Mouse (Mus musculus): ENCODE data around the gene Scn8a.
A peak's percentile ranks its signal among the peaks of the same experiment; 100 is the strongest.

Scn8a gene

DNA sequence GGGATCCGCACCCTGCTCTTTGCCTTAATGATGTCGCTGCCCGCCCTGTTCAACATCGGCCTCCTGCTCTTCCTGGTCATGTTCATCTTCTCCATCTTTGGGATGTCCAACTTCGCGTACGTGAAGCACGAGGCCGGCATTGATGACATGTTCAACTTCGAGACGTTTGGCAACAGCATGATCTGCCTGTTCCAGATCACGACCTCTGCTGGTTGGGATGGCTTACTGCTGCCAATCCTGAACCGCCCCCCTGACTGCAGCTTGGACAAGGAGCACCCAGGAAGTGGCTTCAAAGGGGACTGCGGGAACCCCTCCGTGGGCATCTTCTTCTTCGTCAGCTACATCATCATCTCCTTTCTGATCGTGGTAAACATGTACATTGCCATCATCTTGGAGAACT is 170.0 kb downstream of the Scn8a start:
- no peak for DNase-seq (ENCODE audit: low read depth, low spot score)

GRCm38 (mm10) chr15:101041966-101042365 is 172.3 kb downstream of the Scn8a start:
- no peak for DNase-seq (ENCODE audit: low read depth, low spot score)

GRCm38 (mm10) chr15:101042613-101043012 is 173.0 kb downstream of the Scn8a start:
- DNase-seq (ENCODE audit: low read depth, low spot score) = no peak

GRCm38 (mm10) chr15:101044531-101044930 is 174.9 kb downstream of the Scn8a start:
- no peak for DNase-seq (ENCODE audit: low read depth, low spot score)

DNA sequence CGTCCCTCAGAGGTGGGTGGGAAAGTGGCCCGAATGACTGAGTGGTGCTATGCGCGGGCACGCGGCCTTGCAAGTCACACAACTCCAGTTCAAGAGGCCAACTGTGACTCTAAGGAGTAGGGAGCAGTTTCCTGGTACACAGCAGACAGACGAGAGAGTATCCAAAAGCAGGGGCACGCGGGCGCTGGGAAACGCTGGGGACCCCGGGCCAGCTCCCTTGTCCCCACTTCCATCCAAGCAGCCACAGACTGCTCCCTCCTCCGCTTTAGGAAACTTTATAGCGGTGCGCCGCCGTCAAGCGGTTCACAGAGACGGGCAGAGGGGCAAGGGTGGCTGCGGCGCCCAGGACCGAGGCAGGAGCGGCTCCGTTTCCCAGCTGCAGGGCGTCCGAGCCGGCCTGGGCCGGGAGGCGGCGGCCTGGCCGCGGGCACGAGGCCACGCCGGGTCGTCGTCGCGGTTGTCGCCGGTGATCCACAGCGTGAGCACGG is 176.4 kb downstream of the Scn8a start:
- no peak for DNase-seq (ENCODE audit: low read depth, low spot score)

DNA sequence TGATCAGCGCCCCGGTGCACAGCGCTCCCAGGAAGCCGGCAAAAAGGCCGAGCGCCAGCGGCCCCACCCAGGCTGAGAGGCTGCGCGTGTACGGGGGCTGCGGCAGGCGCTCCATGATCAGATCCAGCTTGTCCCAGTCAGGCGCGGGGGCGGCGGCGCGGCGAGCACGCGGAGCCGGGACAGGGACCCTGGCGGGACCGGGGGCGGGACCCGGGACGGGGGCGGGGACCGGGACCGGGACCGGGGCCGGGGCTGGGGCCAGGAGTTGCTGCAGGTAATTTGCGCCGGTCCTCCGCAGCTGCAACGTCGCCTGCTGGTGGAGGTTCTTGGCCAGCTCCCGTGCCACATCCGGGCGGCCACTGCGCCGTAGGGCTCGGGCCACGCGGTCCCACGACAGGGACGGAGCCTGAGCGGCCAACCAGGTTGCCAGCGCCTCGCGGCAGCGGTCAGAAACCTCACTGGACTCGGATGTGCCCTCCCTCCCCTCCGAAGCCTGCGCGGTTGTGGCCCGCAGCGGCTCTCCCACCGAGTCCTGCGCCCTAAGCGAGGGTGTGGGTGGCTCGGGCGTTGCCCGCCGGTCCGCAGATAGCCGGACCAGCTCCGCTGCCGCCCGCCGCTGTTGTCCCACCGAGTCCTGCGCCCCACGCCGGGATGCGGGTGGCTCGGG is 177.0 kb downstream of the Scn8a start:
- no peak for DNase-seq (ENCODE audit: low read depth, low spot score)

GRCm38 (mm10) chr15:101047194-101047555 is 177.5 kb downstream of the Scn8a start, which contains the start of gene Gm47841:
TSS of gene Gm47841 (minus strand) at chr15:101047397.
- no peak for DNase-seq (ENCODE audit: low read depth, low spot score)

- no peak for DNase-seq (ENCODE audit: low read depth, low spot score)
Measured at GRCm38 (mm10) chr15:101048338-101048896, 178.8 kb downstream of the Scn8a start.

- no peak for DNase-seq (ENCODE audit: low read depth, low spot score)
Measured at GRCm38 (mm10) chr15:101051869-101052268, 182.2 kb downstream of the Scn8a start.

- no peak for DNase-seq (ENCODE audit: low read depth, low spot score)
Measured at GRCm38 (mm10) chr15:101052560-101053501, 183.2 kb downstream of the Scn8a start.

GRCm38 (mm10) chr15:101053832-101054459 is 184.3 kb downstream of the Scn8a start:
- no peak for DNase-seq (ENCODE audit: low read depth, low spot score)

DNA sequence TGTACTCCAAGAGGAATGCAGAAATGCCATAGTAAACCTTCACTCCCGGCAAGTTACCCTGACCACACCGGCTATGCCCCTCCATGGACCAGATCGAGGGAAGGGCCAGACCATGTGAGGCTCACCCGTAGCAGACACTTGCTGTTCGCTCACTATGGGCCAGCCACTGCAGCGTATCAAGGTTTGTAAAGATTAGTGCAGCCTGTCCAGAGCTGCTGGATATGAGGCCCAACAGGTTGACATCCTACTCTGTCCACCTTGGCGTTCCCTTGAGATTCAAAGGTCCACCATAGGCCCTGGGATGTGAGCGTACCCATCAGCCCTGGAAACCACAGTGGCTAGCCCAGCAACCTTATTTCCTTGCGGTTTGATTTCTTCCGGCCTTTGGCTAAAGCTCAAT is 184.9 kb downstream of the Scn8a start:
- no peak for DNase-seq (ENCODE audit: low read depth, low spot score)

DNA sequence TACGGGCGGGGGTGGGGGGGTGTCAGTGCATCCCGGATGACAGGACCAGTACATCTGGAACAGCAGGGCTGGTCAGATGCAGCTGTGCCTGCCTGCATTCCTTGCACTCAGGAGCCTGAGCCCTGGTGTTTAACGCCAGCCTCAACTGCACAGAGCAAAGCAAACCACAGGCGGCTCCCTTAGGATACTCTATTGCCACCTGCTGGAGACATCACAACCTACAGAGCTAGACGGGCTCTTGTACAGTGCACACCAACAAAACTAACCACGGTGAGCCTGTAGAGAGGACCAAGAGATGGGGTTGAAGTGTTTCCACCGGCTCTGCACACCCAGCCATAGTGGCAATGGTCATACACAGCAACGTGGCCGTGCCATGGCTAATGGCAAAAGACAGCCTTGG is 186.6 kb downstream of the Scn8a start:
- no peak for DNase-seq (ENCODE audit: low read depth, low spot score)

GRCm38 (mm10) chr15:101059570-101060279 is 190.1 kb downstream of the Scn8a start:
- no peak for DNase-seq (ENCODE audit: low read depth, low spot score)

GRCm38 (mm10) chr15:101060280-101060852 is 190.7 kb downstream of the Scn8a start:
- no peak for DNase-seq (ENCODE audit: low read depth, low spot score)

- DNase-seq (ENCODE audit: low read depth, low spot score) = peak; percentile 76
Measured at GRCm38 (mm10) chr15:101065069-101065468, 195.4 kb downstream of the Scn8a start.

DNA sequence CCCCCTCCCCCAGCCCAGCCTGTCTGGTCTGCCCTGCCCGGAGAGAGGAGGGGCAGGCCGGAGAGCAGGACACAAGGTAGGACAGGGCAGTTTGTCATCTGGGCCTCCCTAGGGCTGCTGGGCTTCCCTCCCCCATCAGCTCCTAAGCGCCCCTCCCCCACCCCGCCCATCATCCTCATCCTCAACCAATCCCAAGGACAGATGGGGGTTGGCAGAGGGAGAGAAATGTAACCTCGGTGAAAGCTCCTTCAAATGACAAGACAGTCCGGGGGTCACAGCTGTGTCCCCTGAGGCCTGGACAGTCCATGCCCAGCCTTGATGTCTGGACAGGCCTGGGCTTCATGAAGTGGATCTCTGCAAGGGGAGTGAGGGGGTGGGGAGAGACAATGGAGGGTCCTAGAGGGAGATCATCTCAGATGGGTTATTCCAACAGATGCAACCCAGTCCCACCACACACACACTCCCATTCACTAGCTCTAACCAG is 196.7 kb downstream of the Scn8a start:
- no peak for DNase-seq (ENCODE audit: low read depth, low spot score)

DNA sequence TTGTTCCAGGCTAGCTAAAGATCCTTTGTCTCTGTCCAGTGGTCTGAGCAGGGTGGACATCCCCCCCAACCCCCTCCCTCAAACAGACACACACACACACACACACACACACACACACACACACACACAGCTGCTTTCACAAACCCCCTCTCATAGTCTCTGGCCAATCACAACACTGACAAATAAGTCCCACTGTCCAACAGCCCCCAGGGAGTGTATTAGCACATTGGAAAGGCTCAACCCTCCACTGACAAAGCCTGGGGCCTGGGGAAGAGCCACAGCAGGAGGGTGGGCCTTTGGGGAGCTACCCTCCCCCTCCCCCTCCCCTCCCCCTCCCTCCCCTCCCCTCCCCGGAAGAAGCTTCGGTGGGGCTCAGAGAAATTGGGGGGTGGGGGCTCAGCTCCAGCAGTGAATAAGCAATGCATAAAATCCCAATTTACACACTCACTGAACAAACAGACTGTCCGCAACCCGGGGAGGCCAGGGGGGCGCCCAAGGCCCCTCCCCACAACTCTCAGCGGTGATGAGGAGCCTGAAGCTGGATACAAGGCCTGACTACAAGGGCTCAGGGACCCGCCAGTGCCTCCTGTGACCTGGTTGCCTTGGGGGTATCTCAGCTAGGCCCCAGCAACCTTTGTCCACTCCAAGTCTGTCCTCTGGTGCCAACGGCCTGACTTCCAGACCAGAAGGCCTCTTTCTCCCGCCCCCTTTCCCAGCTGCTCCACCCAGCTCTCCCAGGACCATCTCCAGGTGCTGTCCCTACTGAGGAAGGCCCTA is 197.4 kb downstream of the Scn8a start:
- no peak for DNase-seq (ENCODE audit: low read depth, low spot score)

DNA sequence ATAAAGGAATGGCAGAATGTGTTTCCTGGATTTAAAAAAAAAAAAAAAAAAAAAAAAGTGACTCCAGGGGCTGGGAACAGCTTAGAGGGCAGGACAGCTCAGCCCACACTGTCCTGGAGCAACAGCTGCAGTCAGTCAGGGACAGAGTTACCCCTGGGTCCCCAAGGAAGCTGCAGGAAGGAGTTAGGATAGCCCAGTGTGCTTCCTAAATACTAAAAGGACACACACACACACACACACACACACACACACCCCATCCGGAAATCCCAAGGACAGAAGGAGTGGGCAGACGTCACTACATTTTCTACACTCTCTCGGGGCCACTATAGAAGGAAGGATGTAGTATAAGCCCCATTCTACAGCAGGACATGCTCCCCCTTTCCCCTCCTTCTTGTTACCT is 198.4 kb downstream of the Scn8a start:
- no peak for DNase-seq (ENCODE audit: low read depth, low spot score)

GRCm38 (mm10) chr15:101068671-101069070 is 199.0 kb downstream of the Scn8a start:
- DNase-seq (ENCODE audit: low read depth, low spot score) = no peak

Measured in retina, postnatal 7 days (tissue).